Mouse (Mus musculus): ENCODE measurements around the gene Tmem215. TPM values are rescaled to one million over a fixed set of nuclear protein-coding genes. Genes with fewer than 3 reads are reported as not detected.

Tmem215 gene
- 0.31 and 0.52 TPM in 2 replicates for polyA plus RNA-seq (2015; fragmentation: Nextera tagmentation; extraction: Ambion mirVana)

DNA sequence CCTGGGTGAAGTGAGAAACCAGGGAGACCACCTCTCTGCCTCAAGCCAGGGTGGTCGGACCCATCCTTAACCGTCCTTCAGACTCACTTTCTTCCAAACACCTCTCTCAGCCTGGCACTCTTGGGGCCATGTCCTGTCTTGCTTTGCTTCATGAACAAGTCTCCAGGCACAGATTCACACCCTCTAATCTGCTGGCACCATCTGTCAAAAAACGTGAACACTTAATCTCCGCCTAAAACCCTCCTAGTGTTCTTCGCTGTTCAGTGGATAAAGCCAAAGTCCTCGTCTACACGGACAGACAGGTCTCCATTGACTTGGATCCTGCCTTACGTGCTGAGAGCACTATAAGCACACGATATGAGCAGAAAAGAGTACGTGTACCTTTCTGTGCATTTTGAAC, at the start of gene Tmem215:
Gene Tmem215 (plus strand): TSS at position 301 of the 400 bp plus-strand sequence.
- WGBS: 61% methylated on average over 10 of the region's 10 CpGs
- peaks cover 39% of the 10 kb centered on the region for H3K27me3 ChIP-seq

GRCm38 (mm10) chr4:40431916-40432315, 40.1 kb upstream of the Tmem215 start:
- Histone ChIP-seq H3K9me3 (no peaks in the 10 kb centered on the region), H3K27me3 (no peaks in the 10 kb centered on the region)
- ATAC-seq (ENCODE audit: insufficient number of reproducible peaks, low FRiP score, low TSS enrichment, low read depth): no peak

More for the DNA sequence above, at the start of gene Tmem215:
- Histone ChIP-seq H3K27ac (no peak within 1 kb of the TSS), H3K36me3 (no peaks in the 10 kb centered on the region), H3K4me2 (peak within 1 kb of the TSS; percentile 88), H3K9ac (peak within 1 kb of the TSS; percentile 31; the same call in 1 of the 2 replicates), H3K4me1 (peaks cover 12% of the 10 kb centered on the region), H3K9me3 (no peaks in the 10 kb centered on the region), H3K4me3 (peak within 1 kb of the TSS; percentile 44)
- no peak for ATAC-seq (ENCODE audit: insufficient number of reproducible peaks, low FRiP score, low TSS enrichment, low read depth)

GRCm38 (mm10) chr4:40433379-40433778, 38.6 kb upstream of the Tmem215 start:
- 52% methylated on average over 3 of the region's 3 CpGs for WGBS
- Histone ChIP-seq H3K4me3 (no peak overlapping the region), H3K9ac (no peak overlapping the region), H3K4me2 (no peak overlapping the region), H3K4me1 (no peaks in the 10 kb centered on the region), H3K27ac (no peak overlapping the region), H3K36me3 (no peaks in the 10 kb centered on the region), H3K27me3 (no peaks in the 10 kb centered on the region), H3K9me3 (no peaks in the 10 kb centered on the region)
- no peak for ATAC-seq (ENCODE audit: insufficient number of reproducible peaks, low FRiP score, low TSS enrichment, low read depth)

More at GRCm38 (mm10) chr4:40431916-40432315, 40.1 kb upstream of the Tmem215 start:
- WGBS: 72% methylated on average over 5 of the region's 5 CpGs
- H3K4me3 ChIP-seq: no peak overlapping the region
- H3K9ac ChIP-seq: no peak overlapping the region
- H3K4me2 ChIP-seq: no peak overlapping the region
- H3K4me1 ChIP-seq: no peaks in the 10 kb centered on the region
- H3K27ac ChIP-seq: no peak overlapping the region
- no peaks in the 10 kb centered on the region for H3K36me3 ChIP-seq

- H3K9ac ChIP-seq: no peak overlapping the region
- no peak for ATAC-seq (ENCODE audit: insufficient number of reproducible peaks, low FRiP score, low TSS enrichment, low read depth)
- no peaks in the 10 kb centered on the region for H3K36me3 ChIP-seq
- H3K4me3 ChIP-seq: no peak overlapping the region
- H3K27ac ChIP-seq: no peak overlapping the region
- WGBS: 67% methylated on average over 1 of the region's 1 CpGs
- H3K27me3 ChIP-seq: no peaks in the 10 kb centered on the region
- H3K4me1 ChIP-seq: no peaks in the 10 kb centered on the region
- no peaks in the 10 kb centered on the region for H3K9me3 ChIP-seq
- H3K4me2 ChIP-seq: no peak overlapping the region
Measured at GRCm38 (mm10) chr4:40434388-40434787, 37.6 kb upstream of the Tmem215 start.

- Histone ChIP-seq H3K27me3 (no peaks in the 10 kb centered on the region), H3K9ac (no peak overlapping the region), H3K4me2 (no peak overlapping the region), H3K4me3 (no peak overlapping the region), H3K4me1 (no peaks in the 10 kb centered on the region), H3K36me3 (no peaks in the 10 kb centered on the region), H3K27ac (no peak overlapping the region), H3K9me3 (no peaks in the 10 kb centered on the region)
- no peak for ATAC-seq (ENCODE audit: insufficient number of reproducible peaks, low FRiP score, low TSS enrichment, low read depth)
- 89% methylated on average over 9 of the region's 9 CpGs for WGBS
Measured at GRCm38 (mm10) chr4:40443565-40443964, 28.4 kb upstream of the Tmem215 start.

- Histone ChIP-seq H3K36me3 (no peaks in the 10 kb centered on the region), H3K4me2 (peak overlapping the region; percentile 88), H3K27me3 (peaks cover 39% of the 10 kb centered on the region), H3K4me3 (peak overlapping the region; percentile 44), H3K9ac (peak overlapping the region; percentile 31; the same call in 1 of the 2 replicates), H3K9me3 (no peaks in the 10 kb centered on the region), H3K27ac (no peak overlapping the region), H3K4me1 (peaks cover 12% of the 10 kb centered on the region)
- 0 out of 2 replicates have a peak, but pooled peaks have one; percentile 30 for ATAC-seq (ENCODE audit: insufficient number of reproducible peaks, low FRiP score, low TSS enrichment, low read depth)
- 4% methylated on average over 52 of the region's 55 CpGs for WGBS
Measured at GRCm38 (mm10) chr4:40472700-40473530, 935 bp downstream of the Tmem215 start.

DNA sequence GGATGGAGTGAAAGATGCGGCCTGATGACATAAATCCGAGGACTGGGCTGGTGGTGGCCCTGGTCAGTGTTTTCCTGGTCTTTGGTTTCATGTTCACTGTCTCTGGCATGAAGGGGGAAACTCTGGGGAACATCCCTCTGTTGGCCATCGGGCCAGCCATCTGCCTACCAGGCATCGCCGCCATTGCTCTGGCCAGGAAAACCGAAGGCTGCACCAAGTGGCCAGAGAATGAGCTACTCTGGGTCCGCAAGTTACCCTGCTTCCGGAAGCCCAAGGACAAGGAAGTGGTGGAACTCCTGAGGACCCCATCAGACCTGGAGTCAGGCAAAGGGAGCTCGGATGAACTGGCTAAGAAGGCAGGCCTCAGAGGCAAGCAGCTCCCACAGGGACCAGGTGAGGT, 1.9 kb downstream of the Tmem215 start:
- H3K4me3 ChIP-seq: no peak overlapping the region
- 74% methylated on average over 9 of the region's 9 CpGs for WGBS
- H3K9ac ChIP-seq: no peak overlapping the region

GRCm38 (mm10) chr4:40477963-40478362, 6.0 kb downstream of the Tmem215 start:
- no peak overlapping the region for H3K9ac ChIP-seq
- H3K27me3 ChIP-seq: peaks cover 15% of the 10 kb centered on the region
- H3K4me2 ChIP-seq: no peak overlapping the region
- peaks cover 2% of the 10 kb centered on the region for H3K4me1 ChIP-seq
- H3K27ac ChIP-seq: no peak overlapping the region
- H3K4me3 ChIP-seq: no peak overlapping the region
- WGBS: 85% methylated on average over 5 of the region's 5 CpGs
- no peak for ATAC-seq (ENCODE audit: insufficient number of reproducible peaks, low FRiP score, low TSS enrichment, low read depth)
- no peaks in the 10 kb centered on the region for H3K36me3 ChIP-seq
- no peaks in the 10 kb centered on the region for H3K9me3 ChIP-seq

More for the DNA sequence above, 1.9 kb downstream of the Tmem215 start:
- H3K4me1 ChIP-seq: peaks cover 12% of the 10 kb centered on the region
- no peaks in the 10 kb centered on the region for H3K36me3 ChIP-seq
- H3K9me3 ChIP-seq: no peaks in the 10 kb centered on the region
- peaks cover 39% of the 10 kb centered on the region for H3K27me3 ChIP-seq
- H3K27ac ChIP-seq: no peak overlapping the region
- no peak for ATAC-seq (ENCODE audit: insufficient number of reproducible peaks, low FRiP score, low TSS enrichment, low read depth)
- H3K4me2 ChIP-seq: no peak overlapping the region

GRCm38 (mm10) chr4:40486546-40486945, 14.6 kb downstream of the Tmem215 start:
- no peak overlapping the region for H3K4me2 ChIP-seq
- no peaks in the 10 kb centered on the region for H3K4me1 ChIP-seq
- no peaks in the 10 kb centered on the region for H3K9me3 ChIP-seq
- H3K27me3 ChIP-seq: no peaks in the 10 kb centered on the region
- H3K4me3 ChIP-seq: no peak overlapping the region
- no peak for ATAC-seq (ENCODE audit: insufficient number of reproducible peaks, low FRiP score, low TSS enrichment, low read depth)
- H3K27ac ChIP-seq: no peak overlapping the region
- no peak overlapping the region for H3K9ac ChIP-seq
- WGBS: 73% methylated on average over 6 of the region's 6 CpGs
- H3K36me3 ChIP-seq: no peaks in the 10 kb centered on the region

DNA sequence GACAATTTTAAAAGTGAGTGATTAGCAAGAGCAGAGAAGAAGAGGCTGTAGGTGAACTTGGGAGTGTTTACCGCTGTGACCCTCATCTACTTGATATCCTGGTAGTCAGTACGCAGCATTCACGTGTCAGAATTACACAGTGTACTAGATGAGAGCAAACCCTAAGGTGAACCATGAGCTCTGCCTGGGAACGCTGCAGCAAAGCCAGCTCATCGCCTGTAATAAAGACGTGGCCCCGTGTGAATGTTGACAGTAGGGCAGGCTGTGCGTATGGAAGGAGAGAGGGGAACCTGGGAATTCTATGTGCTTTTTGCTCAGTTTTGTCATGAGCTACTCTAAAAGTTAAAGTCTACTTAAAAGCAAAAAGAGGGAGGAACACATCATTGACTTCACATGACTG, 19.8 kb downstream of the Tmem215 start:
- Histone ChIP-seq H3K9ac (no peak overlapping the region), H3K4me1 (no peaks in the 10 kb centered on the region), H3K9me3 (no peaks in the 10 kb centered on the region), H3K27me3 (no peaks in the 10 kb centered on the region), H3K36me3 (no peaks in the 10 kb centered on the region), H3K4me2 (no peak overlapping the region), H3K27ac (no peak overlapping the region), H3K4me3 (no peak overlapping the region)
- 85% methylated on average over 8 of the region's 8 CpGs for WGBS
- no peak for ATAC-seq (ENCODE audit: insufficient number of reproducible peaks, low FRiP score, low TSS enrichment, low read depth)

DNA sequence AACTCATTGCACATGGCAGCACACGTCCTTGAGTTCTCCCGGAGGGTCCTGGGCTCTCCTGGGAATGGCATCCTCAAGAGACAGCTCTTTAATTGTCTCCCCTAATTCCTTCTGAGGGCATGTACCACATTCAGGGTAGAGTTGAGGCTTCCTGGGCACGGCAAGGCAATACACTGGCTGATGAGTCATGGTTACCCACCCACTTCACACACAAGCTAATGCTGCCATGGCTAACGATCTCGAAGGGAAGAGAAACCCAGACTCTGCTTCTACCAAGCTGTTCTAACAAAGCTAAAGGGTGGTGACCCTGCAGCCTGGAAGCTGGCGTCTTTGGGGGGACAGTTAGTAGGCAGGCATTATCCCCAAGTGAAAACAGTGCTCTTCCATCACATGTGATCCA, 24.4 kb downstream of the Tmem215 start:
- no peaks in the 10 kb centered on the region for H3K27me3 ChIP-seq
- H3K4me2 ChIP-seq: no peak overlapping the region
- no peak for ATAC-seq (ENCODE audit: insufficient number of reproducible peaks, low FRiP score, low TSS enrichment, low read depth)
- no peaks in the 10 kb centered on the region for H3K4me1 ChIP-seq
- WGBS: 81% methylated on average over 6 of the region's 6 CpGs
- no peak overlapping the region for H3K9ac ChIP-seq
- H3K9me3 ChIP-seq: no peaks in the 10 kb centered on the region
- H3K4me3 ChIP-seq: no peak overlapping the region
- no peak overlapping the region for H3K27ac ChIP-seq
- H3K36me3 ChIP-seq: no peaks in the 10 kb centered on the region

DNA sequence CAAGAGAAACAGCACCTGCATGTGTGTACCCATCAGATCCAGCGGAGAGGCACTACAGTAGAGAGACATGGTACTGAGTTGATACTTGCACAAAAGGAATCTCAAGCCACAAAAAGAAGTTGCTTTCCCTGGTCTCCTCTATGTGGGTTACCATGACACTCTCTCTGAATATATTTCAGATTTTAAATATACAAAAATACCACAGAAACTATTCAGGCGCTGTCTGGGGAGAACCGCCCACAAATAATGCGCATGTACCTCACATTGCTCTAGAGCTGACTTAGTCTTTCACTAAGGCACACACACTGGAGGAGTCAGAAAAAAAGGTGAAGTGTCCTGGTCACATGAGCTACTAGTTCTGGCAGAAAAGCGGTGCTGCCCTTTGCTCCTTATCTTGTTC, 24.8 kb downstream of the Tmem215 start:
- H3K27me3 ChIP-seq: no peaks in the 10 kb centered on the region
- H3K27ac ChIP-seq: no peak overlapping the region
- no peak overlapping the region for H3K4me3 ChIP-seq
- H3K4me1 ChIP-seq: no peaks in the 10 kb centered on the region
- H3K36me3 ChIP-seq: no peaks in the 10 kb centered on the region
- H3K9ac ChIP-seq: no peak overlapping the region
- no peaks in the 10 kb centered on the region for H3K9me3 ChIP-seq
- ATAC-seq (ENCODE audit: insufficient number of reproducible peaks, low FRiP score, low TSS enrichment, low read depth): no peak
- H3K4me2 ChIP-seq: no peak overlapping the region
- WGBS: 93% methylated on average over 5 of the region's 5 CpGs
